Mouse (Mus musculus): ENCODE measurements around the gene Ccnf. TPM values are rescaled to one million over a fixed set of nuclear protein-coding genes. Genes with fewer than 3 reads are reported as not detected.

Gene Ccnf
- total RNA-seq, 4 experiments from 2014 or later = 5.1 to 8.0 (median 7.5) TPM

GRCm38 (mm10) chr17:24224741-24225140 lies 26.5 kb downstream of the Ccnf start:
- no peak for DNase-seq (ENCODE audit: low spot score in 2 of 2)

GRCm38 (mm10) chr17:24223513-24223912 lies 27.8 kb downstream of the Ccnf start:
- no peak for DNase-seq (ENCODE audit: low spot score in 2 of 2)

- DNase-seq (ENCODE audit: low spot score in 2 of 2) = no peak
Observed at GRCm38 (mm10) chr17:24222653-24223052, 28.6 kb downstream of the Ccnf start.

GRCm38 (mm10) chr17:24220435-24221411 lies 30.6 kb downstream of the Ccnf start, which contains the start of gene Tedc2:
TSS of gene Tedc2 (minus strand) at chr17:24220851.
- peak; percentile 90 to 92 for DNase-seq (ENCODE audit: low spot score in 2 of 2)

- DNase-seq (ENCODE audit: low spot score in 2 of 2) = no peak
Observed at GRCm38 (mm10) chr17:24216836-24217235, 34.4 kb downstream of the Ccnf start.

- no peak for DNase-seq (ENCODE audit: low spot score in 2 of 2)
Observed at GRCm38 (mm10) chr17:24213186-24213585, 38.1 kb downstream of the Ccnf start.

- DNase-seq (ENCODE audit: low spot score in 2 of 2) = no peak
Observed at GRCm38 (mm10) chr17:24212441-24213018, 38.8 kb downstream of the Ccnf start.

- DNase-seq (ENCODE audit: low spot score in 2 of 2) = peak; percentile 85 to 91
Observed at GRCm38 (mm10) chr17:24211631-24212440, 39.4 kb downstream of the Ccnf start.

- no peak for DNase-seq (ENCODE audit: low spot score in 2 of 2)
Observed at GRCm38 (mm10) chr17:24210591-24210990, 40.7 kb downstream of the Ccnf start.

GRCm38 (mm10) chr17:24209916-24210240 lies 41.4 kb downstream of the Ccnf start:
- DNase-seq (ENCODE audit: low spot score in 2 of 2) = no peak

- DNase-seq (ENCODE audit: low spot score in 2 of 2) = no peak
Observed at GRCm38 (mm10) chr17:24209043-24209915, 42.0 kb downstream of the Ccnf start, which contains the start of gene Ntn3. TSS of gene Ntn3 (minus strand) at chr17:24209531.

GRCm38 (mm10) chr17:24208641-24209042 lies 42.6 kb downstream of the Ccnf start:
- DNase-seq (ENCODE audit: low spot score in 2 of 2) = no peak

GRCm38 (mm10) chr17:24207768-24208640 lies 43.3 kb downstream of the Ccnf start:
- DNase-seq (ENCODE audit: low spot score in 2 of 2) = no peak

GRCm38 (mm10) chr17:24206451-24207351 lies 44.6 kb downstream of the Ccnf start:
- DNase-seq (ENCODE audit: low spot score in 2 of 2) = peak; percentile 73 to 78

- peak in 1 of 2 experiments; percentile 62 for DNase-seq (ENCODE audit: low spot score in 2 of 2)
Observed at GRCm38 (mm10) chr17:24205908-24206361, 45.3 kb downstream of the Ccnf start.

- peak; percentile 90 to 93 for DNase-seq (ENCODE audit: low spot score in 2 of 2)
Observed at GRCm38 (mm10) chr17:24205284-24205888, 45.9 kb downstream of the Ccnf start, which contains the start of gene Tbc1d24. TSS of gene Tbc1d24 (minus strand) at chr17:24205562.

GRCm38 (mm10) chr17:24204846-24205245 lies 46.4 kb downstream of the Ccnf start:
- no peak for DNase-seq (ENCODE audit: low spot score in 2 of 2)

Data from layer of hippocampus, adult 8-10 months (tissue).